Mouse (Mus musculus): Measurements from ENCODE around the gene Mmp1b.
"Not testable (repeated sequence)": the region's sequence is repeated elsewhere in the genome, so short reads cannot be mapped to it uniquely, and the experiment has no call there.

Mmp1b gene

DNA sequence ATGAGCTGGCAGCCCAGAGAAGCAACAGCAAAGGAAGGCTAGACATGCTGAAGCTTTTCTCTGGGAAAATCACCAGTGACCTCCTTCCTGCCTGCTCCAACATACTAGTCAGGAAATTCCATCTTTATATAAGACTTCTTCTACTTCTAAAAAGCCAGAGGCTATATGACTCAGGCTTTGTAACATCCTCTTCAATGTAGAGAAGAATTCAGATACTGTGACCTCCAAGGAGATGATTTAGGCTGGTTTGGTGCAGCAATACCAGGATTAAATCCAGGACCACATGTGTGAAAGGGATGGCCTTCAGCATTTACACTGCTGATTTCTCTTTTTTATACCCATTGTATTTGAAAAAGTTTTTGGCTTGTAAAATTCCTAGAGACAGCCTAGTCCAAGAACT is at the start of gene Mmp1b:
Mmp1b (minus strand) TSS at position 101 of the 400 bp plus-strand sequence.
- no peak for DNase-seq (ENCODE audit: low read depth)

DNA sequence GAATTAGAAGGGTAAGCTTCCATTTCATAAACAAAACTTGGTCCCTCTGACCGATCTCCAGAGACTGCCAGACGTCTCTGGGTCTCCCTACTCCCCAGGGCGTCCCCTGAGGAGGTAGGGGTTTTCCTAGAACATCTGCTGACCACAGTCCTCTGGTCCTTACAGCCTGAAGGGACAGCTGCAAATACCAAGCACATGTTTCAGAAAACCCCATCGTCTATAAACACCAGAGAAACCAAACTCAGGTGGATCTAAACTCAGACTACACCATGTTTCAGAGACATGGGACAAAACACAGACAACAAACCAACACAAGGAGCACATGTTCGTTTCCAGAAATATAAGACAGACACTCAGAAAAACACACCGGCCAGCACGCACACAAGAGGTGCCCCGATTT is 8.7 kb upstream of the Mmp1b start:
- not testable (repeated sequence) for DNase-seq (ENCODE audit: low read depth)

DNA sequence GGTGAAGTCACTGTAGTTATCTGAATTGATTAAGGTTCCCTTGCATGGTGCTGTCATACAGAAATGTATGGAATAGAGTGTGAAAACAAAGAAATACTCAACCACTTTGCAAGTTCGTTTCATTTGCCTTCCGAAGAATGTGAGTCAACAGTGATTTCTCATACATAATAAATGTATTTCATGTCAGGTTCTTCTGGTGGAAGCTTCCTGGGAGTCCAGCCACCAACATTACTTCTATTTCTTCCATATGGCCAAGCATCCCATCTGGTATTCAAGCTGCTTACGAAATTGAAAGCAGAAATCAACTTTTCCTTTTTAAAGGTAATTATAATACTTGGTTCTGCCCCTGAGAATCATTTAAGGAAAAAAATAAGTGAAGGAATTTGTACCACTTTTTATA is 33.3 kb downstream of the Mmp1b start:
- no peak for DNase-seq (ENCODE audit: low read depth)

DNA sequence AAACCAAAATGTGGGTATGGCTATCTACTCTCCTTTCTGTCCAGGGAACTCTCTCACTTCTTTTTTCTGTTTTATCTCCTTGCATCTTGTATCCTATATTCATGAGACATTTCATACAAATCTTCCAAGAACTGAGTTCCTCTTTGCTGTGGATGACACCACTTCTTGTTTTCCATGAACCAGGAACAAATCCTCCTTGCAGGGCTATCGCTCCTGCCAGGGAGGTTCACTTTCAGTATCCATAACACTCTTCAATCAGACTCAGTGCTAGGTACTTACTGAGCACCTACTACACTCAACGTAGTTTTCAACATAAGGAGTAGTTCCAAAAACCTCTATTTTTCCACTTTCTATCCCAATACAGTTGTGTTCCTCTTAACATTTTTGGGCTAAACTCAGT is 42.3 kb downstream of the Mmp1b start:
- DNase-seq (ENCODE audit: low read depth) = no peak

DNA sequence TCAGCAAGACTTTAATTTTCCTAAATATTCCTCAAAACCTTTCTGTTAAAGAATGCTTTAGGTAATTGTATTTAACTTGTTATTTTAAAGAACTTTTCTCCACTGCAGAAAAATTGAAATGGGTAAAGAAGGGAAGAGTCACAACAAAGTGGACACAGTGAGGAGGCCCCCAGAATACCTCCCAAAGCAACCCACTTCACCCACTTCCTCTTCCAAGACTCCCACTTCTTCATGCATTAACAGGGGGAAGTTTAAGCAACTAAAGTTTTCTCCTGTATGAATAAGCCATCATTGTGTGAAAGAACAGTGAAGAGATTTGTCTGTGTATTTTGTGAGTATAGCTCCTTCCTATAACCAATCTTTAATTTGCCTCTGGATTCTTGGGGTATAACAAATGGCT is 43.7 kb downstream of the Mmp1b start, which contains the start of gene Mmp12:
Mmp12 (plus strand) TSS at position 275 of the 400 bp plus-strand sequence.
- no peak for DNase-seq (ENCODE audit: low read depth)

DNA sequence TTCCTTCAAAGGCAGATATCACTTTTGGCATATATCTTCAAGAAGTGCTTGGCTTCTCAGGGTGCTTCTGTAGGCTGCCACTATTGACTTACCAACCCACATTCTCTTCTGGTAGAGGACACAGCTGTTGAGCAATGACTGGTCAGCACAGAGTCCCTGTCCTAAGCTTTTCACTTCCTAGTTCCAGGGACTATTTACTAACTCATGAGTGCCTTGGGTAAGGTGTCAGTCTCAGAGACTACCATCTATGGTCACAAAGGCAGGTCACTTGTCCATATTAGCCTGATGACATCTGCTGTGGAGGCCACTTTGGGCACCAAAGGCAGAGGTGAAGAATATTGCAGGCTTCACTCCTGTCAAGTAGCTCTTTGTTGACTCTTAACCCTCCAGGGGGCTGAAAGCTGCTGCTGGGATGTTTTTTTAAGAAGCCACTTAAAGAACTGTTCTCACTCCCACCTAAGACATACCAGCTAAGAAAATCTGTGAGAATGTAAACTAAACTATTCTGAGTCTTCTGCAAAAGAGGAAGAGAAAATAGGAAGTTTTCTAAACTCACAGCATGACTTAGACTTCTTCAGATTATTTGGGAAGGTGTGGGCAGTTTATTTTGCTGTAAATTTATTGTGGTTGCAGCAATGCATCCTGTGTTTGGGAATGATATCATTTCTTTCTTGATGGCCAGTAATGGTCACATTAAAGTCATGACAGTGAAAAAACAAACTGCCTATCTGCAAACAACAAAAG is 50.9 kb downstream of the Mmp1b start:
- DNase-seq (ENCODE audit: low read depth) = no peak

DNA sequence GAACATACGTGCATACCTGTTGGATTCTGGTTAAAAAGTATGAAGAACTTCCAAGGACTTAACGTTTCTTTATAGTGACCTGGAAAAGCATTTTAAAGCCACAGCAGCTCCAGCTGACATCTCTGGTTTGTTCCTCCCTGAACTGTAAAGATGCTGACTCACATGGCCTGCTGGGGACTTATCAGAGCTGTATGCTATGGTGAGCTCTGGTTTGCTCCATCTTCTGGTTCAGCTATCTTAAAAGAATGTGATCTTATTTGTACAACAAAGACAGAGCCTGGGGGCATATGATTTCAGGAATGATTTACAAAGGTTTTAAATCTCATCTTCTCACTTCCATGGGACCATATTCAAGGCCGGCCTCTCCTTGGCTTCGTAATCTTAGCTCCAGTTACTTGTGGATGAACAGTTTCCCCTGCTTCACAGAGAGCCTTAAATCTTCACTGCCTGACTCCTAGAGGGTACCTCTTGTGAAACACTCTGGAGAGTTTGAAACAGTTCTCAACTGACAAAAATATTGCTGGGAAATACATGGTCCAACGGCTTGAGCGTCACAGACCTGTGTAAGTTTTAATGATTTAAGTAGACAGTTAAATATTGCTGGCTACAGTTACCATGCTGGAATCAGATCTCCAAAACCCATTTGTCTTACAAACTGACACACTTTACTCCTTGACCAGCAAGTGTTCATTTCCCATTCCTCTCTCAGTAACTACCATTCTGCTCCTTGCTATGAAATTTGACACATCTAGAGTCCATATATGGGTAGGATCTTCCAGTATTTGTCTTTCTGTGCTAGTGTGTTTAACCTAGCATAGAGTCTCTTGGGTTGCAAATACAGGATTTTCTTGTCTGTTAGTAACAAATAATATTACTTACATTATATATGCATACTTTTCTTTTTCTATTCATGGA is 51.8 kb downstream of the Mmp1b start:
- DNase-seq (ENCODE audit: low read depth) = no peak

DNA sequence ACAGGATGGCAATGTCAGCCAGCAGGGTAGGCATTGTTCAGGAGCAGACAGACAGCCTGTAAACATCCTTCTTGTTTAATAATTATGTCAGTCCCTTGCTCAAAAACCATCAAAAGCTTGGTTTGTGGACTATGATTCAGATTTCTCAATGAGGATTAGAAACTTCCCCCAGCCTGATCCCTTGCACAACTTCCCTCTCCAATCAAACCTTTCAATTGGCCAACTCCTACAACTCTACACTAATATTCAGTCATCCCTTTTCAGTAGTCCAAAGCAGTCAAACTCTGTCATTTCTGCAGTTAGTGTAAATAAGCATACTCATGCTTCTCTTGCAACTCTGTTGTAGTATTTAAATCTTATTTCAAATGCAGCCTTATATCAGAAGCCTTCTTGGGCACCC is 56.0 kb downstream of the Mmp1b start:
- no peak for DNase-seq (ENCODE audit: low read depth)

All from naive thymus-derived CD4-positive, alpha-beta T cell, adult 2 months (primary cell).